Mouse (Mus musculus) retina, postnatal 7 days (tissue): ENCODE data around the gene Rasal2.

Source experiments
- DNase-seq: peaks from one replicate; pipeline ENCODE4 v3.0.0-alpha.2; 2012; ENCODE audit warnings: low read depth, low spot score

Gene Rasal2

DNA sequence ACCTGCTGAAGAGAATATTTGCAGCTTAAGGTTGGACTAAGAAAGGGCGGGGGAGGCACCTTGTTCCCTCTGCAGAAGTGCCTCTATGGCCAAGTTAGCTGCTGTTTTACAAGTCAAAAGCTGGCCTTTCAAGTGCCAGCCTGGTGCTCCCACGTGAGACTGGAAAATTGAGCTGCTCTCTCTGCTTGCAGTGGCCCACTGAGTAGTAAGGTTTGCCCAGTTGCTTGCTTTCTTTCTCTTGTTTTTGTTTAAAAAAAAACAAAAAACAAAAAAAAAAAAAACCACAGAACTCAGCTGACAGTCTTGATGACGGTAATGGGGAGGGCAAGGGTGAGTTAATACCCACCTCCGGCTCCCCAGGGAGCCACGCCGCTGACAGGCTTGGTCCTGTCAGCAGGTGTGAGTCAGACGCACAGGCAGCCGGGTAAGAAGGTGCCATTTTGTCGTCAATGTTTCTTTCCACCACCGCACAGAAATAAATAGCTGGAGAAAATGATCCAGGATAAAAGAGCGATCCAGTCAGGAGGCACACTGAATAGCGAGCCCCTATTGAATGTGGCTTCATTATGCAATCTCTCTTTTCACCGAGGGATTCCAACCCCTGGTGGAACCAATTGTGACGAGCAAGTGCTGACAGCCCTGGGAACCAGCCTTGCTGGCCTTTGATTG lies 27.7 kb upstream of the Rasal2 start:
- DNase-seq, result no peak

DNA sequence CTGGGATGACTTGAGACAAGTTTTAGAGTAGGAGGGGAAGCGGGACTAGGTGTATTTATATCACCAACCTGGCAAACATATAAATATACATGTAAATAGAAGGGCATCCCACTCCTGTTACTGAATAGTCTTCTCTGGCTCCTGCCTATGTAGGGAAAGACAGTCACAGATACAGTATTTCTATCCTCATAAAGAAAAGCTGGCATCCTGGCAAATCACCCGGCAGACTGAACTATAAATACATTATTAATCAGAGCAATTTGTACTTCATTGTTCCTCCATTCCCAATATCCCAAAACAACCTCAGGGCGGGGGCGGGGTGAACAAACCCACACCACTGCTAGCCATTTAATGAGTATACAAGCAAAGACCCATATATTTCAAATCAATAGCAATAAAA lies 26.7 kb upstream of the Rasal2 start:
- no peak for DNase-seq

DNA sequence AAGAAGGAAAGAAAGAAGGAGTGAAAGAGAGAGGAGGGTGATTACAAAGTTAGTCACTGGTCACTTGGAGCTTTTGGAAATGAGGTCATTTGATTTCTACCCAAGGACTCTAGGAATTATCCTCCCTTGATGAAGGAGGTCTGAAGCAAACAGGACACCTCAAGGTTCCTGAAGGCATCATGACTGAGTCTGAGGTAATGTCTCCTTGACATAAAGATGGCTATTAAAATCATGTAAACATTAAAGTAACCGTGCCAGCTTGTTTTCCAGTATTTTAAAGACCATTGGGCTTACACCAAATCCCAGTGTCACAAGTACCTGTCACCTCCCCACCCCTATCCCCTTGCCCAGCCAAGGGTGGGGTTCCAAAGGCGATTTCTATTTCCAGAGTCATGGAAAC lies 25.9 kb upstream of the Rasal2 start:
- DNase-seq, result no peak

DNA sequence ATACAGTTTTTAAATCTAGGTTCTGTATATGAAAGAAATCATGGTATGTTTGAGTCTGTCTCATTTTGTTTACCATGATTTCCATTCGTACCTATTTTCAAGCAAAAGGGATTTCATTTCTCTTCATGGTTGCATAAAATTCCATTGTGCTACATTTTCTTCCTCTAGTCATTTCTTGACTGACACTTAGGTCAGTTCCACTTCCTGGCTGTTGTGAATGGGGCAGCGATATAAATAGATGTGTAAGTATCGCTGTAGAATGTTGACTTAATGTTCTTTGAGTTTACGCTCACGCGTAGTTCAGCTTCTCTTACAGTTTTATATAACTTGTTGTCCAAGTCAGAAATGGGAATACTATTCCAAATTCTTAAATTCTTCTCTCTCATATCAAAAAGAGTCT lies 23.5 kb upstream of the Rasal2 start:
- no peak for DNase-seq

DNA sequence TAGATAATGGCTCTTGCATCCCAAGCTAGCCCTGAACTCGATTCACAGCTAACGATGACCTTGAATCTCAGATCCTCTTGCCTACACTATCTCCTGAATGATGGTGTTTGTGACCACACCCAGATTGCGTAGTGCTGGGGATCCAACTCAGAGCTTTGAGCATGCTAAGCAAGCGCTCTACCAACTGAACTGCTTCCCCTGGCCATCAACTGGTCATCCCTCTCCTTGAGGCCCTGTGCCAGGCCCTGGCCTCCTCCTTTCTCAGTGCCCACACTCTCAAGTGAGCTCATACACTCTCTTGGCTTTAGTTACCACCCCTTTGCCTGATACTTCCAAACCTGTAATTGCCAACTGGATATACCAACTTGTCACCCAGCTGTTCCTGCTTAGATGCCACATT lies 22.0 kb upstream of the Rasal2 start:
- DNase-seq, result no peak

DNA sequence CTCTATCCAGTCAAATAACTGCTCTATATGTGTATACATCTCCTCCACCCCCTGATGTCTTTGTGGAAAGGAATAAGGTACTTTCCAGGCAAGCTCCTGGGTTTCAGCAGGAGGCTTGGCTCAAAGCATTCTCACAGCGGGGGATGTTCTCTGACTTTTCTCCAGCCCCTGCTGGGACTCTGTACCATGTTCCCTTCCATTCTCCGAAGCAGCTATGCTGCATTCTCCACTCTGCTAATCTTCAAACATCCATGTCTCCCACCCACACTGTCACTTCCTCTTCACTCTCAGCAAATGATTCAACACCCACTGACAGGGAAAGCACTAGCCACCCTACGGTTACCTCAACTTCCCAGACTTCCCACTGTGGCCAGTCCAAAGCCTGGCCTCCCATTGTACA lies 20.9 kb upstream of the Rasal2 start:
- DNase-seq, result no peak

DNA sequence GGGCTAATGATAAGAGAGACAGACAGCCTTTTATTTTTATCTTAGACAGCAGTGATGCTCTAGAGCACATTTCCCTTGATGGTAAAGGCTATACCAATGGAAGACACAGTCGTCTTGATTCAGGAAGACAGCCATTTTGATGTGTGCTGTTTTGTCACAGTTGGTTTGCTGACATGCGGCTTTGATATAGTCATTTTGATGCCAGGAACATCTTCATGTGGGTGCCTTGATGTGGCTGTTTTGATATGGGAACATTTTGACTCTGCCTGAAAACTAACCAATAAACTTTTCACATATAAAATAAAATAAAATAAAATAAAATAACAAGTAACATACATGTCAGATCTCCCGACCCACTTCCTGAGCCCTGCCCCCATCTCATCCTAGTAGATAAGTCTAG lies 16.0 kb upstream of the Rasal2 start:
- no peak for DNase-seq

DNA sequence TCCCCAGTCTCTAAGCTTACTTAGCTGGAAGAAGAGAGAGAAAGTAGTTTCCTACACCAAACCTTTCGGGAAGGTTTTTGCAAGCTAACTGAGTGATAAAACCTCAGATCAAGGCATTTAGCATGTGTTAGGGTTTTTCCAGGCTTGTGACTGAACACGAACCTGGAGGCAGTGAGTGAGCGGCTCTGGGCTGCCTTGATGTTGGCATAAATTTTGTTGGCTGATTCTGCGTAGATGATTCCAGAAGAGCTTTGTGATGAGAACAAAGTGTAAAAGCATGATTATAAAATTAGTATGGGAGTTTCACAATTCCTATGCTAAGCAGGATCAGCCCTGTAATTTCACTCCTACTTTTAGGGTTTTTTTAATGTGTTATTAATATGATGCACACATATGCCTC lies 15.2 kb upstream of the Rasal2 start:
- no peak for DNase-seq

DNA sequence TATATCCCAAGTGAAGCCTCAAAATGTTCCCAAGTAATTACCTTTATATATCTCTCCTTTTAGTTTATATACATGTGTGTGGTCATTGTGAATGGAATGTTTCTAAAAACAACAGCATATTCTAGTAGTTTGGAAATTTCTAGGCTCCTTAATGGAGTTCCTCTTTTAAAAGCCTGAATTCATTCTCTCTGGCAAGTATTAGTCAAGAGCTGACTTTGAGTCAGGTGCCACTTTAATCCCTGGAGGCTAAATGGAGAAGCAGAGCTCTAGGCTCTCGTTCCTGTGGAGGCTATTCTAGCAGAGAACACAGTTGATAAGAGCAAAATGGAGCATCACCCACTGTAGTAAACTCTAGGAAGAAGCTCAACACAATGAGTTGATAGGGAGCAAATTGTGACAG lies 14.5 kb upstream of the Rasal2 start:
- DNase-seq, result no peak

DNA sequence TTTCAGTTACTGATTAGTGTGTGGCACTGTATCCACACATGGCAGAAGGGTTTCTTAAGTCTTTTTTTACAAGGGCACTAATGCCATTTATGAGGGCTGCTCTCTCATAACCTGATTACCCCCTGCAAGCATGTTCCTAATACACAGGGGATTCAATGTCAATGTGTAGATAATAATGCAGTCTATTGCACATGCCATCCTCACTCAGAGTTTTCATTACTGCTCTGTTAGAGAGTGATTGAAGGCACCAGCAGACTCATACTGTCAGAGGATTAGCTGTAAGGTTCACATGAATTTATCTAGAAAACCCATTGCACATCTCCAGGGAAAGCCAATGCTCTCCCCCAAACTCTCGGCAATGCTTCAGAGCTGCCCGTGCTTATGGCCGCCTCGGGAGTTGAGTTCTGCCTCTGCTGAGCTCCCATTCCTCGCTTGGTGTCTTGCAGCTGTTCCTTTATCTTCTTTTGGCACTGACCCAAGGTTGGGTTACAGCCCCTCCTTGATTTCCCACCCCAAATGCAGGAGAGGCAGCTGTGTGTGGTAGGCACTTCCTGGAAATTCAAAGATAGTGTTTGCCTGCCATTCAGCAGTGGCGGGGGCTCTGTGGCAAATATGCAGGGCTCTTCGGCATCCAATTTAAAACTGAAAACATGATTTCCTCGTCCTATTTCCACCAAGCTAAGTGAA lies 13.5 kb upstream of the Rasal2 start:
- no peak for DNase-seq

DNA sequence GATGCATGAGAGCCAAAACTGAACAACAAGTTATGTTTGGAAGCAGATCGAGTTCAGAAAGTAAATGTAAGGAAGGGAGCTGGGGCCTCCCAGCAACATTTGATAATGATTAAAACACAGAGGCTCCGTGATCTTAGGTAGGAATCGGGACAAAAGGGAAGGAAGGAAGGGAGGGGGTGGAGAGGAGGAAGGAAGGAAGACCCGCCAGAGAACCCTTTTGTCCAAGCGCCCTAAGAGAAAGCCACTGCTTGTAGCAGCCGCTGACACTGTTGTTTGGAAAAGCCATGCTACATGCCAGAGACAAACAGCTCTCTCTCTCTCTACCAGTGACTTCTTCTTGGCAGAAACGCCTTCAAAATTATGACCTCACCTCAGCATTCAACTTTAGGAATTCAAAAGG lies 5.5 kb upstream of the Rasal2 start:
- DNase-seq, result no peak

DNA sequence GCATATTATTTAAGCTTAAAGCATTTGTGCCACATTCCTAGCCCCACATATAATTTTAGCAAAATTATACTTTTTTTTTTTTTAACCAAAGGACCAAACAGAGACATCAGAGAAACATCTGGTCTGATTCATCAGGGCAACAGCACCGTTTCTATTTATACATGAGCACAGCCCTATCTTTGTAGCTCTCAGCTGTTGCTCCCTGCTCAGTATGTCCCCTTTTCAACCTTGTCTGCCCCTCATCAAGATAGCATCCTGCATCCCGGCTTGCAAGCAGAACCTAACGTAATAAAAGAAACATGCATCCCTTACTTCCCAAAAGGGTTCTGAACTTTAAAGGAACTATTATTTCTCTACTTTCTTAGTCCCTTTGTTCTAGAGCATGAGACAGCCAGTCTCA lies 5.0 kb upstream of the Rasal2 start:
- no peak for DNase-seq

DNA sequence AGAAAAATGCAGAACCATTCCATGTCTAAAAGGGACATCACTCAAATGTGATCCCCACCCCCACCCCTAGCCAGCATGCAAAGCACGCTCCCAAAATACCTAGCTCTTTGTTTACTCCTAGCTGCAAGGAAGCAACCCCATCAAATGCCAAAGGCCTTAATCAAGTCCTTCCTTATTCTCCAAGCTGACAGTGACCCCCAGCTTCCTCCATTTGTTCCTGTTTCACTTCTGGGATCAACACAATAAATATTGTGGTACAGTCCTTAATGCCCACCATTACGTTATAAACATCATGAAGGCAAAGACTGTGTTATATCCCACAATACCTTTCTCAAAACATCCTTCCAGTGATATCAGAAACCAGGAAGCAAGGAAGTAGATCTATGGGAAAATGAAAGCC lies 4.2 kb upstream of the Rasal2 start:
- no peak for DNase-seq

DNA sequence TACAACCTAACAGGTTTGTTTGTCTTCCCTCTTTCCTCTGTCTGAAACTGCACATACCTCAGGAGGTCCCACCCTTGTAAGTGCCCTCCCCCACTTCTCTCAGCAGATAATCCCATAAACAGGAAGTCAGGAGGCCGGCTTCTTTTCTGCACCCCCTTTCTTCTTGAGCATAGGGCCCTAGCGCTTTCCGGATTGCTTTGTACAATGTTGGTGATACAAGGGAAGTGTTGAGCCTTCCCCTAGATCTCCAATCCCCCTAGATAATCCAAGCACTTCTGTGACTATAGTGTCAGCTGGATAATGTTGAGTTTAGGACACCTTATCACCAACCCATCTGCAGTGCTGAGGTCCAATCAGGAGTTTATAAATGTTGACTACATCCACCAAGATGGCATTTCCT lies 3.4 kb upstream of the Rasal2 start:
- no peak for DNase-seq

DNA sequence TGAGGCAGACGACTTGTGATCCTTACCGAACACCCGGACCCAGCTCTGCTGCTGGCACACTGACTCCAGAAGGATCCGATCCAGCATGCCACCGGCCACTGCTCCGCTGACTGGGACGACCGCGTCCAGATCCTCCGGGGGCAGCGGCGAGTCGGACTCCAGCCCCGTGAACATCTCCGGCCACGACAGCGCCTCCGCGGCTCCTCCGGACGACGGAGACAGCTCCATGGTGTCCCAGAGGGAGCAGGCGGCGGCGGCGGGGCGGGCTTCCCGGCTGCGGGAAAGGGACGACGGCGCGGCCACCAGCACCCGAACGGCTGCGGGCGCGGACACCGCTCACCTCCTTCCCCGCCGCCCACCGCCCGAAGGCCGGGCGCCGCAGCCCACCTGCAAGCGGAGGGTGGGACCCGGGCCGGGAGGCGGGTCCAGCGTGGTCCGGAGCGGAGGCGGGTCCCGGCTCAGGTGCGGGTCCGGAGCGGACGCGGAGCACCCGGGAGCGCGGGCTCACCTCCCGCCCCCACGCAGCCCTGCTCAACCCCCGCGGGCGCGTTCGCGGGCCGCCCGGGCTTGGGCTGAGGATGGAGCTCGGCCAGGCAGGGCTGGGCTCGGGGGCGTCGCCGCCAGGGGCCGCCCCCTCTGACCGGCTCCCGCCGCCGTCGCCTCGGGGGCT lies 549 bp downstream of the Rasal2 start:
- DNase-seq, result peak; percentile 45

DNA sequence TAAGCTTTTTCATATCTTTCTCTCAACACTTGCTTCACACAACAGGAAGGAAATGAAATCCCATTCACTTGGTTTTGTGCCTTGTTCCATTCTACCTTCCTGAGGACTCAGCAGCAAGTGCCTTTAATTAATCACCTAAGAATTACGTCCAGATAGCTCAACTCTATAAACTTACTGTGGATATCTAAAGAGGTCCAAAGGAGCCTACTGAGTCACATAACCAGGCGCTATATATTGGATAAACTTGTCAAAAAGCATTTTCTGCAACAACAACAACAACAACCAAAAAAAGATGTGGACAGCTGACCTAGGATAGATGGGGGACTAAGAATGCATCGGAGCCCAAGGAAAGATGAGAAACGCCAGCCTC lies 1.1 kb downstream of the Rasal2 start:
- no peak for DNase-seq

DNA sequence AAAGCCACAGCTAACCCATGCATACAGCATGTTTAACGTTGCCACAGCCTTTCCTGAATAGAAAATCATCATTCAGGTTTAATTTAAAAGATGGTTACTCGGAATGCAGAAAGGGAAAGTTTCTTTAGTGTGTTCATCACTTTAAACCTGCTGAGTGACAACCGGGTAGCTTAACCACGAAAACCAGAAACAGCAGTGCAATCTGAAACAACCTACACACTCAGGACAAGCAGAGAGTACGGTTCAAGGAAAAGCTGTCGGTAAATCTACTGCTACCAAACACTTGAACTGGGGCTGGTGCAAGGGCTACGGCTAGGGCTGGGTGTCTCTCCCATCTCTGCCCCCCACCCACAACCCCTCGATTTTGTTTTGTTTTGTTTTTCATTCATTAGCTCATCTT lies 1.5 kb downstream of the Rasal2 start:
- DNase-seq, result no peak

DNA sequence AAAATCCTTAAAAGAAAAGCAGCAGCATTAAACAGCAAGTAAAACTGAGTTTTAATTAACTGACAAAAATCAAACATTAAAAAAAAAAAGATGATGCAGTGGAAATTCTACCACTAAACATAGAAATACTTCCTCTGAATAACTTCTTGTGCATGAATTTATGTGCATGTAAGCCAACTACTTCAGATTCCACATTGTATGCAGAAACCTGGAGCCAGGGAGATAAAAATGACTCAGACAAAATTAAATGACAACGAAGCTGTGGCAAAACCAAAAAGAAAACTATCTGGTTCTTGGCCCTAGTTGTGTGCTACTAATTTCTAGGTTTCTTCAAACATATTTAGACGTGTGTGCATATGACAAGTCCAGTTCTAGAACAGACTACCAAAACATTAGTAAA lies 2.7 kb downstream of the Rasal2 start:
- DNase-seq, result no peak

DNA sequence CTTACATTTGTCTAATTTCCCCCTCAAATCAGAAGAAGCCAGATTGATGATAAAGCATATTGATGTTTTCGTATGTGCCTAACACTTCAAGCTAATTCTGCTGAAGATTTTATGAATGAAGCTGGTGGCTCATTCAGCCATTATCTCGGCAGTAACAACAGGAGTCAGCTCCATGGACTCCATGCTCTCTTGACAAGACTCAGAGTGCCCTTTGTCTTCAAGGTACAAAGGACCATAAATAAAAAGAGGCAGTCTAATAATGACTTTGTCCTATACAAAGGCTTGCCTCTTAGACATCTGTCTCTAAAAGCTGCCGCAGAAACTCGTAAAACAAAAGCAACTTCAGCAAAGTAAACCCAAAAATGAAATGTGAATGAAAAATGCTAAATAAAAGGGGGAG lies 24.4 kb downstream of the Rasal2 start:
- DNase-seq, result no peak

DNA sequence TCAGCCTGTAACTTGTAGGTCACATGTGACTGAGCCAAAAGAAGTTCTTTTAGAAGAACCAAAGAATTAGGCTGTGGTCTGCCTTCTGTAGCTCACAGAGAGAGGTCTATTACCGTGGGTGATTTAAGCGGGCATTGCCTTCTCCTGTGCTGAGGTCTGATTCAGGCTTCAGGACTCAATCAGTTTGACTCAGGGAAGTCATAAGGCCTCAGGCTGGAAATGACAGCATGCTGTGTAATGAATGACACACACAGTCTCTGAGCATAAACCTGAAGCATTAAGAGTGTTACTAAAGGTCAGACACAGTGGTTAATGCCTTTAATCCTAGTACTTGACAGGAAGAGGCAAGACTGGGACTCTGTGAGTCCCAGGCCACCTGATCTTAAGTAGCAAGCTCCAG lies 31.7 kb downstream of the Rasal2 start:
- peak; percentile 13 for DNase-seq

DNA sequence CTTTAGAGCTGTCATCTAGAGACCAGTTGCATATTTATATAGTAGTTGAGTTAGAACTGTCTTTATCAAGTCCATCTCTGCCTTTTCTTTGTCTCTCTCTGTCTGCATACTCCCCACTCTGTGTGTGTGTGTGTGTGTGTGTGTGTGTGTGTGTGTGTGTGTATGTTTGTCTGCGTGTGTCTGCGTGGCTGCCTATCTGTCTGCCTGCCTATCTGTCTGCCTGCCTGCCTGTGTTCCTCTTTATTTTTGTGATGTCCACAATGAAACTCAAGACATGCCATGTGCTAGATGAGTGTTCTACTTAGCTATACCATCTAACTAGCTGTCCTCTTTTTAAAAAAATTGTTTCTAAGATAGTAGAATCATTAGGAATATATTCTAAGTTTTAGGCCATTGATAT lies 42.0 kb downstream of the Rasal2 start:
- no peak for DNase-seq

DNA sequence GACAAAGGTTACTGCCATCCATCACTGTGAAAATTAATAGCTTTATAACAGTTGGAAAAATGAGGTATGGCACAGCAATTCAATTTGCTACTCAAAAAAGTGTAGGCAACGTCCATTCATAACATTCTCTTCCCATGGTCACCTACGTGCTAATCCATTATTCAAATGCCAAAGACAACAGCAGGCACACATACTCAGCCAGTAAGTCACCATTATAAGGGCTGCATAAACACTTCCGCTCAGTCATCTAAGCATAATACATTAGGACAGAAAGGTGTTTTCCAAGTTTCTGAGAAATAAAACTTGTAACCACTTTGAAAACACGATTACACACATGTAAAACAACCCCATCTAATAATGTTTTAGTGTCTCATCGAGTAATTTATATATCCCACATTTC lies 44.1 kb downstream of the Rasal2 start:
- DNase-seq, result no peak

DNA sequence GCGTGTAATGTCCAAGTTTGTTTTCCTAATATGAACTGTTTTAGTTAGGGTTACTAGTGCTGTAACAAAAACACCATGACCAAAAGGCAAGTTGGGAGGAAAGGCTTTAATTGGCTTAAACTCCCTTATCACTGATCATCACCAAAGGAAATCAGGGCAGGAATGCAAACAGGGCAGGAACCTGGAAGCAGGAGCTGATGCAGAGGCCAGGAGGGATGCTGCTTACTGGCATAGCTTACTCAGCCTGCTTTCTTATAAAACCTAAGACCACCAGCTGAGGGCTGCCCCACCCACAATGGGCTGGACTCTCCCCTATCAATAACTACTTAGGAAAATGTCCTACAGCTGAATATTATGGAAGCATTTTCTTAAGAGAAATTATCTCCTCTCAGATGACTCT lies 65.7 kb downstream of the Rasal2 start:
- DNase-seq, result no peak
